Mouse (Mus musculus) forebrain, embryonic 12.5 days (tissue): Measurements from ENCODE around the gene Klhdc8b. TPM values are rescaled to one million over a fixed set of nuclear protein-coding genes. Genes with fewer than 3 reads are reported as not detected.

ENCODE experiments used
- ATAC-seq: fragments of 200-750 bp; cut with Nextera tagmentation; 2 replicates; pipeline ENCODE4 v1.8.0; 2017; ENCODE audit warnings: moderate TSS enrichment; ENCODE audit not compliant: low FRiP score
- H3K27ac ChIP-seq: fragments of 300-500 bp; sonication (generic); 2 replicates; pipeline ENCODE4 v1.5.1; 2016; ENCODE audit warnings: mild to moderate bottlenecking
- H3K27me3 ChIP-seq: fragments of 300-500 bp; sonication (generic); 2 replicates; pipeline ENCODE4 v1.6.1; 2016; ENCODE audit warnings: mild to moderate bottlenecking
- H3K36me3 ChIP-seq: fragments of 300-500 bp; sonication (generic); replicated peaks from 2 replicates; pipeline ENCODE4 v1.6.1; 2016; ENCODE audit warnings: mild to moderate bottlenecking
- H3K4me1 ChIP-seq: fragments of 300-500 bp; sonication (generic); 2 replicates; pipeline ENCODE4 v1.6.1; 2016
- H3K4me2 ChIP-seq: fragments of 300-500 bp; sonication (generic); 2 replicates; pipeline ENCODE4 v1.6.1; 2016; ENCODE audit warnings: mild to moderate bottlenecking, moderate library complexity
- H3K4me3 ChIP-seq: fragments of 300-500 bp; sonication (generic); replicated peaks from 2 replicates; pipeline ENCODE4 v1.5.1; 2016; ENCODE audit warnings: mild to moderate bottlenecking
- H3K9ac ChIP-seq: fragments of 300-500 bp; sonication (generic); 2 replicates; pipeline ENCODE4 v1.6.1; 2016; ENCODE audit warnings: mild to moderate bottlenecking
- H3K9me3 ChIP-seq: fragments of 300-500 bp; sonication (generic); 2 replicates; pipeline ENCODE4 v1.6.1; 2016
- WGBS: fragments of 180-500 bp; shearing (Covaris S2); methylation state at CpG from one replicate; pipeline ENCODE4 v1.1.7; 2016; 5-methylcytosine and 5-hydroxymethylcytosine counted together
- polyA plus RNA-seq: library from polyadenylated mRNA; unstranded; fragments of >200 nt; fragmentation: Nextera tagmentation; extraction: Ambion mirVana; gene quantifications from 2 replicates; pipeline ENCODE4 v1.2.1, GENCODE M21; 2016

Klhdc8b gene
- polyA plus RNA-seq, 1 experiment from 2014 or later = 67.6 TPM

- Histone ChIP-seq H3K36me3 (peaks cover 10% of the 10 kb centered on the region), H3K9me3 (no peaks in the 10 kb centered on the region), H3K4me2 (no peak overlapping the region), H3K4me3 (no peak overlapping the region), H3K27me3 (no peaks in the 10 kb centered on the region), H3K9ac (no peak overlapping the region), H3K4me1 (peaks cover 8% of the 10 kb centered on the region; the same call in 1 of the 2 replicates), H3K27ac (no peak overlapping the region)
- WGBS = 94% methylated on average over 3 of the region's 3 CpGs
- ATAC-seq = no peak
These were observed 63.1 kb downstream of the Klhdc8b start for GRCm38 (mm10) chr9:108398324-108398723.

Other genes starting within 250 kb of the Klhdc8b start
- 62.7 and 67.9 TPM in 2 replicates for gene Dag1, start 197.6 kb downstream of the Klhdc8b start, polyA plus RNA-seq
- gene Nicn1, start 171.2 kb downstream of the Klhdc8b start, polyA plus RNA-seq = 65.0 and 69.8 TPM in 2 replicates
- gene Amt, start 164.7 kb downstream of the Klhdc8b start, polyA plus RNA-seq = 17.7 and 22.4 TPM in 2 replicates
- 331 and 341 TPM in 2 replicates for gene Rhoa, start 155.5 kb downstream of the Klhdc8b start, polyA plus RNA-seq
- gene Tcta, start 155.4 kb downstream of the Klhdc8b start, polyA plus RNA-seq = 30.5 and 30.7 TPM in 2 replicates
- gene Gpx1, start 122.7 kb downstream of the Klhdc8b start, polyA plus RNA-seq = 574 and 659 TPM in 2 replicates
- gene Usp4, start 113.7 kb downstream of the Klhdc8b start, polyA plus RNA-seq = 137 and 144 TPM in 2 replicates
- gene 1700102P08Rik, start 68.8 kb downstream of the Klhdc8b start, polyA plus RNA-seq = 1.8 and 1.9 TPM in 2 replicates
- 1.1 and 1.4 TPM in 2 replicates for gene Ccdc36, start 33.1 kb downstream of the Klhdc8b start, polyA plus RNA-seq
- not detected in 2 replicates for gene BC048562, start 25.1 kb downstream of the Klhdc8b start, polyA plus RNA-seq
- 44.1 and 49.0 TPM in 2 replicates for gene Ccdc71, start 1.1 kb downstream of the Klhdc8b start, polyA plus RNA-seq
- gene Lamb2, start 18.2 kb upstream of the Klhdc8b start, polyA plus RNA-seq = 37.9 and 39.5 TPM in 2 replicates
- 101 and 103 TPM in 2 replicates for gene Usp19, start 29.0 kb upstream of the Klhdc8b start, polyA plus RNA-seq
- 85.7 and 91.4 TPM in 2 replicates for gene Qars, start 46.1 kb upstream of the Klhdc8b start, polyA plus RNA-seq
- gene Qrich1, start 55.2 kb upstream of the Klhdc8b start, polyA plus RNA-seq = 170 and 171 TPM in 2 replicates
- gene Impdh2, start 98.7 kb upstream of the Klhdc8b start, polyA plus RNA-seq = 149 and 159 TPM in 2 replicates
- gene Ndufaf3, start 105.9 kb upstream of the Klhdc8b start, polyA plus RNA-seq = 54.5 and 58.3 TPM in 2 replicates
- gene Dalrd3, start 108.3 kb upstream of the Klhdc8b start, polyA plus RNA-seq = 225 and 235 TPM in 2 replicates
- 254 and 285 TPM in 2 replicates for gene Wdr6, start 117.2 kb upstream of the Klhdc8b start, polyA plus RNA-seq
- gene P4htm, start 136.1 kb upstream of the Klhdc8b start, polyA plus RNA-seq = 16.2 and 18.4 TPM in 2 replicates
- gene Arih2, start 187.8 kb upstream of the Klhdc8b start, polyA plus RNA-seq = 56.4 and 57.9 TPM in 2 replicates
- gene Slc25a20, start 200.5 kb upstream of the Klhdc8b start, polyA plus RNA-seq = 35.4 and 37.0 TPM in 2 replicates
- 55.8 and 56.9 TPM in 2 replicates for gene Prkar2a, start 227.7 kb upstream of the Klhdc8b start, polyA plus RNA-seq